Mouse (Mus musculus) forebrain, embryonic 14.5 days (tissue): ENCODE results near the gene Amt. TPM values are rescaled to one million over a fixed set of nuclear protein-coding genes. Genes with fewer than 3 reads are reported as not detected.
"Not testable (repeated sequence)": the region's sequence is repeated elsewhere in the genome, so short reads cannot be mapped to it uniquely, and the experiment has no call there.

ENCODE experiments used
- ATAC-seq: fragments of 200-750 bp; cut with Nextera tagmentation; 2 replicates; pipeline ENCODE4 v1.8.0; 2017; ENCODE audit warnings: mild to moderate bottlenecking, moderate library complexity
- DNase-seq: peaks from one replicate; pipeline ENCODE4 v3.0.0-alpha.2; 2015; ENCODE audit warnings: low spot score
- H3K27ac ChIP-seq: fragments of 300-500 bp; sonication (generic); 2 replicates; pipeline ENCODE4 v1.5.1; 2014; ENCODE audit warnings: low read depth, mild to moderate bottlenecking, control low read depth, low read length, moderate library complexity
- H3K27me3 ChIP-seq: fragments of 300-500 bp; sonication (generic); replicated peaks from 2 replicates; pipeline ENCODE4 v1.6.1; 2014; ENCODE audit warnings: low read length, control low read depth, mixed read lengths; ENCODE audit not compliant: control insufficient read depth, insufficient read depth
- H3K36me3 ChIP-seq: fragments of 300-500 bp; sonication (generic); 2 replicates; pipeline ENCODE4 v1.6.1; 2014; ENCODE audit warnings: low read length, control low read depth; ENCODE audit not compliant: control insufficient read depth, insufficient read depth
- H3K4me1 ChIP-seq: fragments of 300-500 bp; sonication (generic); 2 replicates; pipeline ENCODE4 v1.6.1; 2014; ENCODE audit warnings: antibody characterized with exemption, low read length, control low read depth; ENCODE audit not compliant: control insufficient read depth, insufficient read depth
- H3K4me2 ChIP-seq: fragments of 300-500 bp; sonication (generic); 2 replicates; pipeline ENCODE4 v1.6.1; 2014; ENCODE audit warnings: mild to moderate bottlenecking, control low read depth, low read length
- H3K4me3 ChIP-seq: fragments of 300-500 bp; sonication (generic); 2 replicates; pipeline ENCODE4 v1.5.1; 2014; ENCODE audit warnings: low read depth, low read length, control low read depth
- H3K9ac ChIP-seq: fragments of 300-500 bp; sonication (generic); 2 replicates; pipeline ENCODE4 v1.6.1; 2014; ENCODE audit warnings: mild to moderate bottlenecking, low read length, control low read depth, moderate library complexity
- H3K9me3 ChIP-seq: fragments of 300-500 bp; sonication (generic); replicated peaks from 2 replicates; pipeline ENCODE4 v1.6.1; 2016; ENCODE audit warnings: low read length, control low read depth, mixed read lengths; ENCODE audit not compliant: control insufficient read depth
- WGBS: fragments of 180-500 bp; shearing (Covaris S2); extraction: QIAGEN DNeasy Blood & Tissue Kit; methylation state at CpG from one replicate; pipeline ENCODE4 v1.1.7; 2014; 5-methylcytosine and 5-hydroxymethylcytosine counted together
- polyA plus RNA-seq: library from polyadenylated mRNA; unstranded; fragments of >200 nt; fragmentation: Nextera tagmentation; extraction: Ambion mirVana; gene quantifications from 2 replicates; pipeline ENCODE4 v1.2.1, GENCODE M21; 2014

Amt gene
- polyA plus RNA-seq, 1 experiment from 2014 or later, result 13.4 TPM

DNA sequence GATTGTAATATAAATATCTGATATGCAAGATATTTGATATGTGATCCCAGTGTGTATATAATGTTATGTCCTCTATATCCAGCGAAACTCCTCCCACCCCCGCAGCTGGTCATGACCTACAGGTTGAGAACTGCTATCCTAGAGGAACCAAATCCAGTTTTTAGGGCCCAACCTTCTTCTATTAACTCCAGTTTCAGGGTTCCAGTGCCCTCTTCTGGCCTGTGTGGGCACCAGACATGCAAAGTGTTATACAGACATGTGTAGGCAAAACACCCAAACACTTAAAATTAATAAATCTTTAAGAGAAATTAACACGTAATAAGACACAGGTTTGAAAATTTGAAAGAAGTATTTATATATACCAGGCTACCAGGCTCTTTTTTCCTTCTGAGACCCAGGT, 20.9 kb downstream of the Amt start:
- Histone ChIP-seq H3K9me3 (no peaks in the 10 kb centered on the region), H3K27me3 (no peaks in the 10 kb centered on the region), H3K36me3 (peaks cover 13% of the 10 kb centered on the region; the same call in 1 of the 2 replicates), H3K4me3 (no peak overlapping the region), H3K27ac (no peak overlapping the region), H3K4me2 (no peak overlapping the region), H3K4me1 (no peaks in the 10 kb centered on the region), H3K9ac (no peak overlapping the region)
- no peak for ATAC-seq
- WGBS, result 95% methylated on average over 3 of the region's 3 CpGs
- no peak for DNase-seq

DNA sequence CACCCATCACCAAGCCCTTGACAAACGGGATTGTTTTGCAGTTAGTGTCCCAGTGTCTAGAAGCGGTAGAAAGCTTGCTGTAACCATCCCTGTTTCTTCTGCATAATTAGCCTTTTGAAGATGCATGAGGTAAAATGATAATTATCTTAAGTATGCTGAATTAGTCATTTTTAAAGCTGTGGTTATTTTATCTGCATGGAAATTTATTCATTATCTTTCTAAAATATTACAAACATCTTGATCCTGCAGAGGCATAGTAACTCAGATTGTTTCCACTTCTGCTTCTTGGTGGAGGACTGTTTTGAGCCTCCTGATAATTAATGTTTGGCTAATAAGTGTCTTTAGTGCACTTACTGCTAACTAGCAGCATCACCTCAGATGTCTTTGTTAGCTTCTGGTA, 21.8 kb downstream of the Amt start:
- DNase-seq (no peak), ATAC-seq (no peak)
- Histone ChIP-seq H3K36me3 (peaks cover 13% of the 10 kb centered on the region; the same call in 1 of the 2 replicates), H3K27me3 (no peaks in the 10 kb centered on the region), H3K4me3 (no peak overlapping the region), H3K9me3 (no peaks in the 10 kb centered on the region), H3K4me2 (no peak overlapping the region), H3K27ac (no peak overlapping the region), H3K4me1 (no peaks in the 10 kb centered on the region), H3K9ac (no peak overlapping the region)
- 77% methylated on average over 2 of the region's 2 CpGs for WGBS

DNA sequence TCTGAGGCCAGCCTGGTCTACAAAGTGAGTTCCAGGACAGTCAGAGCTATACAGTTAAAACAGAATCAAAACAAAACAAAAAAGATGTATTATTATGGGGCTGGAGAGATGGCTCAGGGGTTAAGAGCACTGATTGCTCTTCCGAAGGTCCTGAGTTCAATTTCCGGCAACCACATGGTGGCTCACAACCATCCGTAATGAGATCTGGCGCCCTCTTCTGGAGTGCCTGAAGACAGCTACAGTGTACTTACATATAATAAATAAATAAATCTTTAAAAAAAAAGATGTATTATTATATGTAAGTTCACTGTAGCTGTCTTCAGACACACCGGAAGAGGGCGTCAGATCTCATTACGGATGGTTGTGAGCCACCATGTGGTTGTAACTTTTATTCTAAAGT, 25.4 kb downstream of the Amt start:
- ATAC-seq, H3K4me1 ChIP-seq: not testable (repeated sequence)
- 95% methylated on average over 7 of the region's 7 CpGs for WGBS

DNA sequence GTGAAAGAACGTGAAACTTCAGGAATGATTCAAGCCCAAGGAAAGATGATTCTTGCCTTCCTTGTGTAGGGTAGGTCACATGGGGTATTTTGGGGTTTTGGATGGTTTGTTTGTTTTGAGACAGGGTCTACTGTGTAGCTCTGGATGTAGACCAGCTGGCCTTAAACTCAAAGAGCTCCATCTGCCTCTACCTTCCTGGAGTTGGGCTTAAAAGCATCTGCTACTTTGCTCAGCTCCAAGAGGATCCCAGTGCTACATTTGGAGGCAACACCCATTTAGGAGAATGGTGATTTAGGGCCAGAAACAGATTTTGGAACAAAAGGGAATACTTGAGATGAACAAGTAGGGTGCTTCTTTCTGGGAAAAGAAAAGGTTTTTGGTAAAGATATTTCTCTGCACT, 28.1 kb downstream of the Amt start:
- H3K4me2 ChIP-seq, result no peak overlapping the region
- ATAC-seq (no peak), DNase-seq (no peak)
- no peaks in the 10 kb centered on the region for H3K27me3 ChIP-seq
- H3K4me1 ChIP-seq, result no peaks in the 10 kb centered on the region
- no peak overlapping the region for H3K4me3 ChIP-seq
- peaks cover 28% of the 10 kb centered on the region for H3K36me3 ChIP-seq
- no peak overlapping the region for H3K27ac ChIP-seq
- no peaks in the 10 kb centered on the region for H3K9me3 ChIP-seq
- H3K9ac ChIP-seq, result no peak overlapping the region
- 93% methylated on average over 1 of the region's 1 CpGs for WGBS

More for the DNA sequence above, 25.4 kb downstream of the Amt start:
- H3K9me3 ChIP-seq, H3K9ac ChIP-seq, H3K27ac ChIP-seq, H3K27me3 ChIP-seq, DNase-seq, H3K4me3 ChIP-seq, H3K4me2 ChIP-seq: not testable (repeated sequence)
- H3K36me3 ChIP-seq, result 0 out of 2 replicates have a peak, but pooled peaks cover 13% of the 10 kb centered on the region

DNA sequence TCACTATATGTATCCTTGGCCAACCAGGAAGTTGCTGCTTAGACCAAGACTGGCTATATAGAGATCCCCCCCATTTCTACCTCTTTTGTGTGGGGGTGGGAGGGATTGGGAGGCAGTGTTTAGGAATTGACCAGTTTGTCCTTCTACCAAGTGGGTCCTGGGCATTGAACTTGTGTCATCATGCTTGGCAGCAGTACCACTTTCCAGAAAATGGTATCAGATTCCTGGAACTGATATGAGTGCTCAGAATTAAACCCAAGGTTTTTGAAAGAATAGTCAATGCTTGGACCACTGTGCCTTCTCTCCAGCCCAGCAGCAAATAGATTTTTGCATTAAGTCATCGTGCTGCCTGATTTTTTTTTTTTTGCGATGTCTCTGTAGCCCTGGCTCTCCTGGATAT, 29.2 kb downstream of the Amt start:
- Histone ChIP-seq H3K36me3 (peaks cover 31% of the 10 kb centered on the region), H3K9ac (no peak overlapping the region), H3K4me1 (no peaks in the 10 kb centered on the region), H3K9me3 (no peaks in the 10 kb centered on the region), H3K27ac (no peak overlapping the region), H3K4me3 (no peak overlapping the region), H3K27me3 (no peaks in the 10 kb centered on the region), H3K4me2 (no peak overlapping the region)
- ATAC-seq (no peak), DNase-seq (no peak)
- 98% methylated on average over 2 of the region's 2 CpGs for WGBS

DNA sequence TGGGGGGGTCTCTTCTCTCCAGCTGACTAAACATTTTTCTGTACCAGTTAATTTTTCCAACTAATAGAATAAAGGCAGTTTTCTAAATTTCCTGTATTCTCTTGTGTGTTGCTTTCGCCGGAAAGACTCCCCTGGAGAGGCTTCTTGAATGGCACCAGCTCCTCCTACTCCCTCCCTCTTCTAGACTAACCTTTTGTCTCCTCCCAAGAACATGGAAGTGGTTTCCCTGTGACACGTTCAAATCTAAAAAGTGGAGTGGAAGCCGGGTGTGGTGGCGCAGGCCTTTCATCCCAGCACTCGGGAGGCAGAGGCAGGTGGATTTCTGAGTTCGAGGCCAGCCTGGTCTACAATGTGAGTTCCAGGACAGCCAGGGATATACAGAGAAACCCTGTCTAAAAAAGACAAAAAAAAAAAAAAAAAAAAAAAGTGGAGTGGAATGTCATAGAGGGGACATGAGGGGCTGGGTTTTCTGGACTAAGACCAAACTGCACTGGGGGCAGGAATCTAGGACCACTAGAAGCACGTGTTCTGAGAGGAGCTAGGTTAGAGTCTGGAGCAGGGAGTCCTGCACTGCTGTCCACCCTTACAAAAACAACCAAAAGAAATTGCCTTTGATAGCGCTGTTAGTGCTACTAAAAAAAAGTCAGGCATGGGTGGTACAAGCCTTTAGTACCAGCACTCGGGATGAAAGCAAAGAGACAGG, 41.3 kb downstream of the Amt start:
- H3K4me3 ChIP-seq, result no peak overlapping the region

DNA sequence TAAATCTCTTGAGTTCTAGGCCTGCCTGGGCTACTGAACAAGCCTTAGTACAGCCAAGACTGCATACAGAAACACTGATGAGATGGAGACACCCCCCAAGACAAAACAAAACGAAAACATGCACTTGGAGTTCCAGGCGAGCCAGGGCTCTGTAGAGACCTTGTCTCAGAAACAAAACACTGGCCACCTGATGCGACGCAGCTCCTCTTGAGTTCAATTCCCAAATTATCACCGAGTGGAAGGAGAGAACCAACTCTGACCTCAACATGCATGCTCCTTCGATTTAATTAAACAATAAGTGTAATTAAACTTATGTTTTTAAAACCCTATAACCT, 41.9 kb downstream of the Amt start:
- Histone ChIP-seq H3K9me3 (no peaks in the 10 kb centered on the region), H3K36me3 (peaks cover 28% of the 10 kb centered on the region), H3K4me3 (peak overlapping the region; percentile 65), H3K9ac (peak overlapping the region; percentile 91), H3K27ac (peak overlapping the region; percentile 84), H3K27me3 (no peaks in the 10 kb centered on the region), H3K4me1 (peaks cover 6% of the 10 kb centered on the region; the same call in 1 of the 2 replicates), H3K4me2 (peak overlapping the region; percentile 78)
- peak; percentile 21 for ATAC-seq
- 29% methylated on average over 6 of the region's 6 CpGs for WGBS
- no peak for DNase-seq

More for the DNA sequence above, 41.3 kb downstream of the Amt start:
- Histone ChIP-seq H3K27ac (peak overlapping the region; percentile 84; the same call in 1 of the 2 replicates), H3K4me2 (no peak overlapping the region), H3K36me3 (peaks cover 32% of the 10 kb centered on the region), H3K4me1 (peaks cover 6% of the 10 kb centered on the region; the same call in 1 of the 2 replicates), H3K27me3 (no peaks in the 10 kb centered on the region), H3K9me3 (no peaks in the 10 kb centered on the region), H3K9ac (0 out of 2 replicates have a peak overlapping the region, but pooled peaks have one; percentile 91)
- 63% methylated on average over 10 of the region's 10 CpGs for WGBS
- no peak for ATAC-seq
- DNase-seq, result no peak

DNA sequence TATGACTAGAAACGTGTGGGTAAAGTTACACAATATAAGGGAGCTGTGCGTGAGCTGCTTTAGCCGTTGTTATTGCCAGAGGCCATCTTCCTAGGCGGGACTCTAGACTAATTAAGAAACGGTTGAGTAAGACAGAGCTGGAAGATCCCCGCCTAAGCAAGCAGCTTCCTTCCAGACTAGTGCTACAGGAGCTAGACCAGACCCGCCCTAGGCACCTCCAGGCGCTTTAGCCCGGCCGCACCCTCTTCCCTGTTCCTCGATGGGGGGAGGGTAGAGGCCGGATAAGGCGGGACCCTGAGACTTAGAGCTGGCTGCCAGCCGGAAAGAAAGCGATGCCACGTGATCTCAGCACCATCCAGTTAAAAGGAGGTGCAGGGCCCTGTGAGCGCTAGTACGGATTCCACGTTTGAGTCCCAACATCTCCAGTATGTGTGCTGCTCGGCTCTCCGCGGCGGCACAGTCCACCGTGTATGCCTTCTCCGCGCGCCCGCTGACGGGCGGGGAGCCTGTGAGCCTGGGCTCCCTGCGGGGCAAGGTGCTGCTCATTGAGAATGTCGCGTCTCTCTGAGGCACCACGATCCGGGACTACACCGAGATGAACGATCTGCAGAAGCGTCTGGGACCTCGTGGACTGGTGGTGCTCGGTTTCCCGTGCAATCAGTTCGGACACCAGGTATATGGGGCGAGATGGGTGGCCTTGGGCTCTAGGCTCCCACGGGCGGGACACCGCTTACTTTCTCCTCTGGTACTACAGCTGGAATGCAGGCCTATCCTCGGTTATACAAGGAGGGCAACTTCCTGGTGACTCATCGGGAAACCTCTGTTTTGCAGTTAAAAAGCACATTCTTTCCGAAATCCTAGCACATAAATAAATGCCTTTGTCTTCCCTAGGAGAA, 42.5 kb downstream of the Amt start, which contains the start of gene Gpx1:
TSS of gene Gpx1 (plus strand) at position 18 of the 896 bp plus-strand sequence.
- ATAC-seq, result peak; percentile 98
- under 1% methylated on average over 49 of the region's 49 CpGs for WGBS
- Histone ChIP-seq H3K36me3 (peaks cover 22% of the 10 kb centered on the region), H3K27ac (peak within 1 kb of the TSS; percentile 84), H3K4me2 (peak within 1 kb of the TSS; percentile 78), H3K4me3 (peak within 1 kb of the TSS; percentile 65), H3K9ac (peak within 1 kb of the TSS; percentile 91), H3K9me3 (no peaks in the 10 kb centered on the region), H3K27me3 (no peaks in the 10 kb centered on the region), H3K4me1 (peaks cover 6% of the 10 kb centered on the region; the same call in 1 of the 2 replicates)
- DNase-seq, result peak; percentile 97
